Mouse (Mus musculus) CH12.LX (cell line): ENCODE data around the gene Gm10972. TPM values are rescaled to one million over a fixed set of nuclear protein-coding genes. Genes with fewer than 3 reads are reported as not detected.
"Not testable (repeated sequence)": the region's sequence is repeated elsewhere in the genome, so short reads cannot be mapped to it uniquely, and the experiment has no call there.

Experiments
- DNase-seq: peaks from one replicate; pipeline ENCODE4 v3.0.0-alpha.2; 2013; ENCODE audit errors: extremely low read depth
- H3K27ac ChIP-seq: 2 replicates; pipeline ENCODE4 v1.5.1; 2012; ENCODE audit warnings: low read depth, mild to moderate bottlenecking, control low read depth, moderate library complexity; ENCODE audit not compliant: insufficient read depth
- H3K27me3 ChIP-seq: replicated peaks from 2 replicates; pipeline ENCODE3; 2012; ENCODE audit warnings: inconsistent platforms
- H3K36me3 ChIP-seq, 2 experiments: replicated peaks in 1 of 2; 2 replicates each; pipeline versions ENCODE3 to v1.6.1; 2012; ENCODE audit warnings: inconsistent platforms in 1 of 2, low read length in 1 of 2, mild to moderate bottlenecking in 1 of 2, mixed read lengths in 1 of 2, moderate library complexity in 1 of 2; ENCODE audit not compliant: control insufficient read depth in 1 of 2, insufficient read depth in 1 of 2
- H3K4me1 ChIP-seq, 2 experiments: 2 replicates each; pipeline ENCODE4 v1.6.1; 2012; ENCODE audit warnings: inconsistent platforms in 1 of 2, moderate library complexity in 1 of 2; ENCODE audit not compliant: insufficient read depth in 2 of 2, control insufficient read depth in 1 of 2
- H3K4me2 ChIP-seq: 2 replicates; pipeline ENCODE4 v1.6.1; 2012; ENCODE audit warnings: low read depth, mild to moderate bottlenecking, control low read depth; ENCODE audit not compliant: poor library complexity, insufficient read depth, severe bottlenecking
- H3K4me3 ChIP-seq, 3 experiments: fragments of 150-350 bp in 1 of 3; sonication (generic) in 1 of 3; replicated peaks in 1 of 3; 2 replicates each; pipeline versions ENCODE3 to v1.5.1; 2011 to 2012; ENCODE audit warnings: low read depth in 2 of 3, low read length in 2 of 3, mild to moderate bottlenecking in 2 of 3, moderate library complexity in 2 of 3, control low read depth in 1 of 3, improper control_type of control experiment in 1 of 3, inconsistent platforms in 1 of 3, mixed read lengths in 1 of 3; ENCODE audit not compliant: poor library complexity in 1 of 3
- H3K79me2 ChIP-seq: replicated peaks from 2 replicates; pipeline ENCODE4 v1.6.1; 2012; ENCODE audit warnings: mild to moderate bottlenecking, moderate library complexity; ENCODE audit not compliant: control insufficient read depth, poor library complexity, insufficient read depth, severe bottlenecking; ENCODE audit errors: extremely low read depth
- H3K9ac ChIP-seq: 2 replicates; pipeline ENCODE4 v1.6.1; 2012; ENCODE audit warnings: low read depth, mild to moderate bottlenecking, control low read depth, moderate library complexity; ENCODE audit not compliant: insufficient read depth
- H3K9me3 ChIP-seq: replicated peaks from 2 replicates; pipeline ENCODE3; 2012; ENCODE audit warnings: low read length, inconsistent platforms, mixed read lengths
- CHD1 ChIP-seq: IDR thresholded peaks from 2 replicates; pipeline ENCODE4 v1.6.1; 2012; ENCODE audit warnings: low read depth, low read length, improper control_type of control experiment, inconsistent platforms
- CTCF ChIP-seq, 2 experiments: IDR thresholded peaks in 1 of 2; conservative IDR thresholded peaks in 1 of 2; 2 replicates each; pipeline ENCODE4 v1.5.1; 2011 to 2012; ENCODE audit warnings: low read depth in 2 of 2, low read length in 2 of 2, improper control_type of control experiment in 1 of 2, inconsistent platforms in 1 of 2, mild to moderate bottlenecking in 1 of 2, moderate library complexity in 1 of 2
- ELF1 ChIP-seq: IDR thresholded peaks from 2 replicates; pipeline ENCODE4 v1.6.1; 2014; ENCODE audit warnings: low read depth, mild to moderate bottlenecking, inconsistent platforms, low read length, improper control_type of control experiment
- EP300 ChIP-seq: IDR thresholded peaks from 2 replicates; pipeline ENCODE4 v1.6.1; 2011; ENCODE audit warnings: low read length, improper control_type of control experiment
- ETS1 ChIP-seq: conservative IDR thresholded peaks from 2 replicates; pipeline ENCODE4 v1.6.1; 2012; ENCODE audit warnings: low read depth, mild to moderate bottlenecking, inconsistent platforms, low read length, improper control_type of control experiment, moderate library complexity
- IRF4 ChIP-seq: IDR thresholded peaks from 2 replicates; pipeline ENCODE4 v1.6.1; 2014; ENCODE audit warnings: low read depth, mild to moderate bottlenecking, inconsistent platforms, low read length, improper control_type of control experiment
- JUND ChIP-seq: conservative IDR thresholded peaks from 2 replicates; pipeline ENCODE4 v1.6.1; 2011; ENCODE audit warnings: low read depth, low read length, improper control_type of control experiment
- KAT2A ChIP-seq: IDR thresholded peaks from 2 replicates; pipeline ENCODE4 v1.6.1; 2012; ENCODE audit warnings: low read length, improper control_type of control experiment, inconsistent platforms; ENCODE audit not compliant: insufficient replicate concordance
- MEF2A ChIP-seq: IDR thresholded peaks from 2 replicates; pipeline ENCODE4 v1.6.1; 2014; ENCODE audit warnings: low read depth, mild to moderate bottlenecking, inconsistent platforms, low read length, improper control_type of control experiment, borderline replicate concordance
- MYC ChIP-seq: IDR thresholded peaks from 2 replicates; pipeline ENCODE4 v1.6.1; 2011; ENCODE audit warnings: low read depth, mild to moderate bottlenecking, improper control_type of control experiment, low read length
- NELFE ChIP-seq: IDR thresholded peaks from 2 replicates; pipeline ENCODE4 v1.6.1; 2011; ENCODE audit warnings: low read depth, low read length, improper control_type of control experiment
- RAD21 ChIP-seq: IDR thresholded peaks from 2 replicates; pipeline ENCODE4 v1.6.1; 2011; ENCODE audit warnings: low read depth, mild to moderate bottlenecking, low read length, improper control_type of control experiment, moderate library complexity
- RCOR1 ChIP-seq: conservative IDR thresholded peaks from 2 replicates; pipeline ENCODE4 v1.6.1; 2012; ENCODE audit warnings: low read depth, mild to moderate bottlenecking, inconsistent platforms, low read length, improper control_type of control experiment
- SIN3A ChIP-seq: IDR thresholded peaks from 2 replicates; pipeline ENCODE4 v1.6.1; 2012; ENCODE audit warnings: low read length, improper control_type of control experiment, inconsistent platforms
- SMC3 ChIP-seq: IDR thresholded peaks from 2 replicates; pipeline ENCODE4 v1.6.1; 2011; ENCODE audit warnings: low read depth, low read length, improper control_type of control experiment
- TBP ChIP-seq: conservative IDR thresholded peaks from 2 replicates; pipeline ENCODE4 v1.6.1; 2011; ENCODE audit warnings: low read depth, low read length, improper control_type of control experiment
- TCF12 ChIP-seq: IDR thresholded peaks from 2 replicates; pipeline ENCODE4 v1.6.1; 2014; ENCODE audit warnings: low read depth, mild to moderate bottlenecking, inconsistent platforms, low read length, improper control_type of control experiment
- USF1 ChIP-seq: IDR thresholded peaks from 2 replicates; pipeline ENCODE4 v1.6.1; 2014; ENCODE audit warnings: low read depth, mild to moderate bottlenecking, inconsistent platforms, low read length, improper control_type of control experiment
- ZKSCAN1 ChIP-seq: IDR thresholded peaks from 2 replicates; pipeline ENCODE4 v1.6.1; 2012; ENCODE audit warnings: low read depth, inconsistent platforms, low read length, improper control_type of control experiment, borderline replicate concordance
- dilution Hi-C: fragments of 300-500 bp; cut with MboI; formaldehyde crosslinking; loops from 2 replicates; pipeline ENCODE4 v1.14.3; 2020; ENCODE audit warnings: low sequenced_read_pairs; ENCODE audit not compliant: extremely low pct_unique_long_range_greater_than_20kb, extremely low pct_ligation_motif_present
- in situ Hi-C: fragments of 300-500 bp; cut with MboI; formaldehyde crosslinking; loops from 3 replicates; pipeline ENCODE4 v1.14.3; 2019; ENCODE audit warnings: low sequenced_read_pairs, low pct_ligation_motif_present, low pct_unique_long_range_greater_than_20kb, mixed read lengths
- polyA plus RNA-seq: library from polyadenylated mRNA; unstranded; fragments of >175 nt; gene quantifications from 2 replicates; pipeline ENCODE4 v1.2.1, GENCODE M21; 2012; ENCODE audit warnings: low read depth; ENCODE audit not compliant: insufficient read length
- total RNA-seq, 2 experiments: library from RNA; depleted of rRNA; stranded (reverse); fragments of 300-350 nt in 1 of 2; fragments of >200 nt in 1 of 2; gene quantifications; 2 replicates each; pipeline ENCODE4 v1.2.3; 2012 to 2014

The Gm10972 gene
- total and polyA plus RNA-seq, 3 experiments = not detected

- Histone ChIP-seq H3K79me2 (no peaks in the 10 kb centered on the region), H3K36me3 (no peaks in the 10 kb centered on the region), H3K4me3 (no peak overlapping the region), H3K9ac (0 out of 2 replicates have a peak overlapping the region, but pooled peaks have one; percentile 19), H3K27me3 (no peaks in the 10 kb centered on the region), H3K27ac (no peak overlapping the region), H3K9me3 (no peaks in the 10 kb centered on the region), H3K4me1 (peaks cover 0 to 15% of the 10 kb centered on the region in 2 experiments; a peak in 2 of 4 replicates), H3K4me2 (peak overlapping the region; percentile 60; the same call in 1 of the 2 replicates)
- TF ChIP-seq ZKSCAN1 (no peak), EP300 (no peak), KAT2A (no peak), NELFE (no peak), USF1 (no peak), SMC3 (no peak), IRF4 (no peak), RAD21 (no peak), TBP (no peak), MEF2A (no peak), RCOR1 (no peak), MYC (no peak), CHD1 (no peak), CTCF (conservative IDR thresholded peaks at IDR 0.05 in 1 of 2, IDR thresholded peaks at IDR 0.05 in 1 of 2; ENCODE audit: low read depth in 2 of 2, low read length in 2 of 2) (no peak), SIN3A (no peak), ELF1 (no peak), TCF12 (no peak), JUND (no peak), ETS1 (no peak)
- in situ Hi-C loops = no loop called here
- peak; percentile 57 for DNase-seq
- dilution Hi-C loops = no loop called here
Observed at GRCm38 (mm10) chr3:94683646-94684045, 40.7 kb downstream of the Gm10972 start.

DNA sequence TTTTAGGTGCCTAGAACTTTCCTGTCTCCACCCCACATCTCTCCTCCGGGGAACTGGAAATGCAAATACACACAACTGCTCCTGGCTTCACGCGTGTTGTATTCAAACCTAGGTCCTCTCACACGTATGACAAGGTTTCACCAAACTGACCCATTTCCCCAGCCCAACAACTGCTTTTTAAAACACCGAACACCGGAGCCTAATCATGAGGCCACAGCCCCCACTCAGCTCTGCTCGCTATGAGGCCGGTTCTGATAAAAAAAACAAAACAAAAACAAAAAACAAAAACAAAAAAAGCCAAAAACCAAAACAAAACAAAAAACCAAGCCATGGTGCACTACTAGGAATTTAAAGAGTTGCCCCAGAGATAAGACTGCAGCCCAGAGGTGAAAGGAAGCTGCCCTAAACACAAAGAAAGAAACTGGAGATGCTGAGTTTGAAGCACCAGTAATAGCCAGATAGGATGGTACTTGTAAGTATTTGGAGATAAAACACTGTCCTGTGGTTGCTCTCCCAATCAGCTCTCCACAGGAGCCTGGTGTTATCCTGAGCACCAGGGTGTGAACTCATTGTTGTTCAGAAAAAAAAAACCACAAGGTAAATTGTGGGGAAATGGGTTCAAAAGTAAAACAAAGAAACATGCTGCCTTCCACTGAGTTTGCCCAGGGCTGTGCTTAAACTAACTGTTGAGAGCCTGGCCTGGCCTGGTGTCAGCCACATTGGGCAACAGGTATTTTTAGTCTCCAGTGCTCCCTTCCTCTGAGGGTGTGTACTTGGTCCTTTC lies 43.3 kb downstream of the Gm10972 start:
- not testable (repeated sequence) for H3K9ac ChIP-seq, DNase-seq, H3K4me3 ChIP-seq

DNA sequence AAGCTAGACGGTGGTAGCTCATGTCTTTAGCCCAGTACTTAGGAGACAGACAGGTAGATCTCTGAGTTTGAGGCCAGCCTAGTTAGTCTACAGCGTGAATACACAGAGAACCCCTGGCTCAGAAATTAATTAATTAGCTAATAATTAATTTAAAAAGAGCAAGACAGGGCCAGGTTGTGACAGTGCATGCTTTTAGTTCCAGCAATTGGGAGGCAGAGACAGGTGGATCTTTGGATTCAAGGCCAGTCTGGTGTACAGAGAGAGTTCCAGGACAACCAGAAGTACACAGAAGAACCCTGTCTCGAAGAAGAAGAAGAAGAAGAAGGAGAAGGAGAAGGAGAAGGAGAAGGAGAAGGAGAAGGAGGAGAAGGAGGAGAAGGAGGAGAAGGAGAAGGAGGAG lies 45.8 kb downstream of the Gm10972 start:
- H3K4me1 ChIP-seq, dilution Hi-C loops, in situ Hi-C loops: not testable (repeated sequence)

More for the DNA sequence above, 43.3 kb downstream of the Gm10972 start:
- in situ Hi-C loops, dilution Hi-C loops, H3K27ac ChIP-seq, H3K4me2 ChIP-seq, H3K36me3 ChIP-seq, H3K9me3 ChIP-seq, H3K79me2 ChIP-seq, H3K27me3 ChIP-seq: not testable (repeated sequence)
- peaks cover 0 to 15% of the 10 kb centered on the region in 2 experiments; a peak in 2 of 4 replicates for H3K4me1 ChIP-seq

GRCm38 (mm10) chr3:94689195-94689594 lies 46.3 kb downstream of the Gm10972 start:
- H3K4me1 ChIP-seq, H3K9me3 ChIP-seq, in situ Hi-C loops, DNase-seq, dilution Hi-C loops, H3K4me2 ChIP-seq, H3K79me2 ChIP-seq, H3K27me3 ChIP-seq, H3K9ac ChIP-seq, H3K27ac ChIP-seq, H3K4me3 ChIP-seq, H3K36me3 ChIP-seq: not testable (repeated sequence)

More for the DNA sequence above, 45.8 kb downstream of the Gm10972 start:
- not testable (repeated sequence) for H3K36me3 ChIP-seq, H3K4me3 ChIP-seq, H3K9me3 ChIP-seq, H3K79me2 ChIP-seq, H3K4me2 ChIP-seq, H3K27me3 ChIP-seq, H3K9ac ChIP-seq, DNase-seq, H3K27ac ChIP-seq
